Comparison of ENCODE assay signal across 8 mouse cellular contexts in genomic region chr9:60562443-60563371, GRCm38 (mm10). TPM values are rescaled to one million over a fixed set of nuclear protein-coding genes. Genes with fewer than 3 reads are reported as not detected.
A peak's percentile ranks its signal among the peaks of the same experiment; 100 is the strongest.
DNase-seq lines count a peak whose midpoint lies in the region; ATAC-seq and TF ChIP-seq lines count a peak whose summit lies in the region.

No protein-coding gene starts in this region.

- H3K9ac ChIP-seq in hindbrain, postnatal 0 days (replicated peaks; ENCODE audit: low read length) = no peak overlapping the region
- no peak overlapping the region for H3K9ac ChIP-seq in hindbrain, embryonic 13.5 days
- no peak overlapping the region for H3K9ac ChIP-seq in neural tube, embryonic 12.5 days

- no peaks in the 10 kb centered on the region for H3K9me3 ChIP-seq in hindbrain, postnatal 0 days (ENCODE audit: low read length)
- H3K9me3 ChIP-seq in hindbrain, embryonic 13.5 days = no peaks in the 10 kb centered on the region
- no peaks in the 10 kb centered on the region for H3K9me3 ChIP-seq in neural tube, embryonic 12.5 days

- no peak overlapping the region for H3K27ac ChIP-seq in hindbrain, postnatal 0 days
- H3K27ac ChIP-seq in hindbrain, embryonic 13.5 days = no peak overlapping the region
- H3K27ac ChIP-seq in neural tube, embryonic 12.5 days = no peak overlapping the region; the same call in 1 of the 2 replicates

- H3K36me3 ChIP-seq in hindbrain, postnatal 0 days (ENCODE audit: insufficient read depth, low read length) = no peaks in the 10 kb centered on the region
- no peaks in the 10 kb centered on the region for H3K36me3 ChIP-seq in hindbrain, embryonic 13.5 days
- no peaks in the 10 kb centered on the region; the same call in 1 of the 2 replicates for H3K36me3 ChIP-seq in neural tube, embryonic 12.5 days

- TF ChIP-seq CTCF in hindbrain, postnatal 0 days (IDR thresholded peaks at IDR 0.05; ENCODE audit: low read depth) = peak; percentile 52; the same call in 1 of the 2 replicates

- WGBS in hindbrain, postnatal 0 days = 74% methylated on average over 20 of the region's 20 CpGs
- 71% methylated on average over 20 of the region's 20 CpGs for WGBS in hindbrain, embryonic 13.5 days
- WGBS in neural tube, embryonic 12.5 days = 43% methylated on average over 20 of the region's 20 CpGs

- DNase-seq in hindbrain, postnatal 0 days (ENCODE audit: low spot score) = peak; percentile 18
- peak; percentile 67 for DNase-seq in kidney, postnatal 10 days
- DNase-seq in spleen, postnatal 4 days (ENCODE audit: low spot score in 2 of 2) = no peak
- DNase-seq in frontal cortex, adult 2 months (ENCODE audit: extremely low spot score in 1 of 2, low spot score in 1 of 2) = no peak
- no peak for DNase-seq in right cerebral cortex, adult 2 months (ENCODE audit: low spot score in 2 of 2)

- H3K4me2 ChIP-seq in hindbrain, postnatal 0 days (ENCODE audit: low read depth, low read length) = no peak overlapping the region
- H3K4me2 ChIP-seq in hindbrain, embryonic 13.5 days = no peak overlapping the region
- H3K4me2 ChIP-seq in neural tube, embryonic 12.5 days (replicated peaks) = peak overlapping the region; percentile 36

- H3K27me3 ChIP-seq in hindbrain, postnatal 0 days (ENCODE audit: insufficient read depth, low read length) = no peaks in the 10 kb centered on the region
- no peaks in the 10 kb centered on the region for H3K27me3 ChIP-seq in hindbrain, embryonic 13.5 days
- no peaks in the 10 kb centered on the region for H3K27me3 ChIP-seq in neural tube, embryonic 12.5 days (replicated peaks)

- ATAC-seq in hindbrain, postnatal 0 days = no peak
- ATAC-seq in hindbrain, embryonic 13.5 days (ENCODE audit: low FRiP score) = no peak
- peak; percentile 91 for ATAC-seq in common myeloid progenitor, adult 5-6 weeks (replicated peaks; ENCODE audit: low read depth, poor library complexity, severe bottlenecking)
- no peak for ATAC-seq in neural tube, embryonic 12.5 days (ENCODE audit: low FRiP score, low read depth)

- H3K4me3 ChIP-seq in hindbrain, postnatal 0 days (ENCODE audit: low read length) = no peak overlapping the region
- no peak overlapping the region for H3K4me3 ChIP-seq in hindbrain, embryonic 13.5 days
- H3K4me3 ChIP-seq in neural tube, embryonic 12.5 days = no peak overlapping the region

- H3K4me1 ChIP-seq in hindbrain, postnatal 0 days (ENCODE audit: insufficient read depth, low read length) = peaks cover 5% of the 10 kb centered on the region; the same call in 1 of the 2 replicates
- peaks cover 11% of the 10 kb centered on the region for H3K4me1 ChIP-seq in hindbrain, embryonic 13.5 days (replicated peaks)
- H3K4me1 ChIP-seq in neural tube, embryonic 12.5 days = peaks cover 12% of the 10 kb centered on the region

RNA-seq across cellular contexts. Expression of gene Thsd4, which starts 40.9 kb away (rescaled TPM):
- 15.3 and 17.7 TPM in 2 replicates for total RNA-seq in hindbrain, postnatal 0 days (2014; rRNA removed)
- 4.8 and 4.9 TPM in 2 replicates for polyA plus RNA-seq in hindbrain, postnatal 0 days (2015; fragmentation: Nextera tagmentation; extraction: Ambion mirVana)
- 6.2 and 8.1 TPM in 2 replicates for polyA plus RNA-seq in hindbrain, embryonic 13.5 days (2015; fragmentation: Nextera tagmentation; extraction: Ambion mirVana)
- total RNA-seq in common myeloid progenitor, adult 5-6 weeks (2017) = 0.15 and 0.32 TPM in 2 replicates
- 10.9 and 12.0 TPM in 2 replicates for polyA plus RNA-seq in neural tube, embryonic 12.5 days (2016; fragmentation: Nextera tagmentation; extraction: Ambion mirVana)
- polyA plus RNA-seq in frontal cortex, adult 2 months (2012; rRNA removed) = 4.7 TPM in 2 replicates

Comparison
In these comparisons a context has a peak if more than half of its experiments do, and no peak if none do; other contexts are left out.
1. DNase-seq: peak in hindbrain, postnatal 0 days (single experiment) and kidney, postnatal 10 days (single experiment); none in spleen, postnatal 4 days (0 of 2), frontal cortex, adult 2 months (0 of 2) and right cerebral cortex, adult 2 months (0 of 2).